Mouse (Mus musculus) erythroblast, embryonic 14.5 days (primary cell): ENCODE data around the gene Serpina10.

Source experiments
- GATA1 ChIP-seq: IDR thresholded peaks from 2 replicates; pipeline ENCODE4 v1.6.1; 2012; ENCODE audit warnings: low read length, inconsistent platforms, mixed read lengths
- TAL1 ChIP-seq: IDR thresholded peaks from 3 replicates; pipeline ENCODE4 v1.6.1; 2012; ENCODE audit warnings: low read length, inconsistent platforms, mixed read lengths

DNA sequence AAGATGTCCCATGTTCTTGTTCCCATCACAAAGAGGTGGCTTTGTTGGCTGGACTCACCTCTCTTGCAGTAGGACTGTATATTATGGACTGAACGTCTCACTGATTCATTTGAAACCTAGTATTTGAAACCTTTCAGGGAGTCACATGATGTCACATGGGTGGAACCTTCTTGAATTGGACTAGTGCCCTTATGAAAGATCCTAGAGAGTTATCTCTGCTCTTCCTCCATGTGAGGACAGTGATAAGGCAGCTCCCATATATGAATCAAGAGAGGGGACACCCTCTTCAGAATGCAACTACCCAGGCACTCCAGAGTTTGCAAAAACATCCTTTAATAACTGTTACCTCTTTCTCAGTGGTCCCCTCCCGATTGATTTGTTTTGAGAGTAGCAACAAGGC lies 15.1 kb upstream of the Serpina10 start:
- no peak for TF ChIP-seq GATA1
- TF ChIP-seq TAL1 = no peak
